Mouse (Mus musculus): Measurements from ENCODE around the gene Pmvk. TPM values are rescaled to one million over a fixed set of nuclear protein-coding genes. Genes with fewer than 3 reads are reported as not detected.
A peak's percentile ranks its signal among the peaks of the same experiment; 100 is the strongest.

Gene Pmvk
- polyA plus RNA-seq, 1 experiment from 2014 or later: 92.5 TPM

- Histone ChIP-seq H3K9me3 (ENCODE audit: control insufficient read depth, low read length) (no peaks in the 10 kb centered on the region), H3K36me3 (ENCODE audit: control insufficient read depth, insufficient read depth) (peaks cover 9% of the 10 kb centered on the region; the same call in 1 of the 2 replicates), H3K4me2 (ENCODE audit: low read length) (peak within 1 kb of the TSS; percentile 91), H3K4me3 (replicated peaks; ENCODE audit: low read length) (peak within 1 kb of the TSS; percentile 75), H3K4me1 (replicated peaks; ENCODE audit: control insufficient read depth, insufficient read depth, low read length) (peaks cover 34% of the 10 kb centered on the region), H3K27ac (ENCODE audit: low read length) (peak within 1 kb of the TSS; percentile 74), H3K9ac (replicated peaks; ENCODE audit: low read depth, low read length) (peak within 1 kb of the TSS; percentile 57), H3K27me3 (replicated peaks; ENCODE audit: control insufficient read depth, insufficient read depth, low read length) (no peaks in the 10 kb centered on the region)
- ATAC-seq: peak; percentile 94
- under 1% methylated on average over 30 of the region's 39 CpGs for WGBS
Measured at GRCm38 (mm10) chr3:89418170-89418860, 36.0 kb upstream of the Pmvk start, which contains the start of the genes Cks1b and Shc1. Cks1b (minus strand) TSS chr3:89418383. Shc1 (plus strand) TSS chr3:89418443.

GRCm38 (mm10) chr3:89418861-89419250 lies 35.5 kb upstream of the Pmvk start:
- no peaks in the 10 kb centered on the region for H3K27me3 ChIP-seq (replicated peaks; ENCODE audit: control insufficient read depth, insufficient read depth, low read length)
- 0% methylated on average over 16 of the region's 16 CpGs for WGBS
- peak overlapping the region; percentile 74 for H3K27ac ChIP-seq (ENCODE audit: low read length)
- peak overlapping the region; percentile 57 for H3K9ac ChIP-seq (replicated peaks; ENCODE audit: low read depth, low read length)
- H3K4me1 ChIP-seq (replicated peaks; ENCODE audit: control insufficient read depth, insufficient read depth, low read length): peaks cover 34% of the 10 kb centered on the region
- H3K36me3 ChIP-seq (ENCODE audit: control insufficient read depth, insufficient read depth): peaks cover 9% of the 10 kb centered on the region; the same call in 1 of the 2 replicates
- H3K4me3 ChIP-seq (replicated peaks; ENCODE audit: low read length): peak overlapping the region; percentile 75
- no peaks in the 10 kb centered on the region for H3K9me3 ChIP-seq (ENCODE audit: control insufficient read depth, low read length)
- peak overlapping the region; percentile 91 for H3K4me2 ChIP-seq (ENCODE audit: low read length)
- ATAC-seq: peak; percentile 2

- Histone ChIP-seq H3K36me3 (ENCODE audit: control insufficient read depth, insufficient read depth) (peaks cover 9% of the 10 kb centered on the region; the same call in 1 of the 2 replicates), H3K9ac (replicated peaks; ENCODE audit: low read depth, low read length) (peak overlapping the region; percentile 57), H3K4me3 (replicated peaks; ENCODE audit: low read length) (peak overlapping the region; percentile 75), H3K4me2 (ENCODE audit: low read length) (peak overlapping the region; percentile 91), H3K9me3 (ENCODE audit: control insufficient read depth, low read length) (no peaks in the 10 kb centered on the region), H3K27me3 (replicated peaks; ENCODE audit: control insufficient read depth, insufficient read depth, low read length) (no peaks in the 10 kb centered on the region), H3K4me1 (replicated peaks; ENCODE audit: control insufficient read depth, insufficient read depth, low read length) (peaks cover 34% of the 10 kb centered on the region), H3K27ac (ENCODE audit: low read length) (peak overlapping the region; percentile 74)
- no peak for ATAC-seq
- WGBS: 2% methylated on average over 9 of the region's 9 CpGs
Measured at GRCm38 (mm10) chr3:89419571-89419970, 34.8 kb upstream of the Pmvk start.

GRCm38 (mm10) chr3:89419981-89420380 lies 34.4 kb upstream of the Pmvk start:
- Histone ChIP-seq H3K9ac (replicated peaks; ENCODE audit: low read depth, low read length) (0 out of 2 replicates have a peak overlapping the region, but pooled peaks have one; percentile 57), H3K4me3 (replicated peaks; ENCODE audit: low read length) (no peak overlapping the region; the same call in 1 of the 2 replicates), H3K27ac (ENCODE audit: low read length) (no peak overlapping the region), H3K9me3 (ENCODE audit: control insufficient read depth, low read length) (no peaks in the 10 kb centered on the region), H3K27me3 (replicated peaks; ENCODE audit: control insufficient read depth, insufficient read depth, low read length) (no peaks in the 10 kb centered on the region), H3K36me3 (ENCODE audit: control insufficient read depth, insufficient read depth) (peaks cover 5% of the 10 kb centered on the region; the same call in 1 of the 2 replicates), H3K4me1 (replicated peaks; ENCODE audit: control insufficient read depth, insufficient read depth, low read length) (peaks cover 34% of the 10 kb centered on the region), H3K4me2 (ENCODE audit: low read length) (peak overlapping the region; percentile 91)
- 38% methylated on average over 3 of the region's 3 CpGs for WGBS
- ATAC-seq: no peak

GRCm38 (mm10) chr3:89420421-89420820 lies 33.9 kb upstream of the Pmvk start:
- H3K36me3 ChIP-seq (ENCODE audit: control insufficient read depth, insufficient read depth): 0 out of 2 replicates have a peak, but pooled peaks cover 2% of the 10 kb centered on the region
- H3K9ac ChIP-seq (replicated peaks; ENCODE audit: low read depth, low read length): no peak overlapping the region
- H3K4me3 ChIP-seq (replicated peaks; ENCODE audit: low read length): no peak overlapping the region
- H3K4me1 ChIP-seq (replicated peaks; ENCODE audit: control insufficient read depth, insufficient read depth, low read length): peaks cover 34% of the 10 kb centered on the region
- 67% methylated on average over 2 of the region's 2 CpGs for WGBS
- no peak overlapping the region for H3K4me2 ChIP-seq (ENCODE audit: low read length)
- H3K27me3 ChIP-seq (replicated peaks; ENCODE audit: control insufficient read depth, insufficient read depth, low read length): no peaks in the 10 kb centered on the region
- H3K9me3 ChIP-seq (ENCODE audit: control insufficient read depth, low read length): no peaks in the 10 kb centered on the region
- no peak for ATAC-seq
- no peak overlapping the region for H3K27ac ChIP-seq (ENCODE audit: low read length)

- 8% methylated on average over 11 of the region's 11 CpGs for WGBS
- ATAC-seq: no peak
- no peak overlapping the region for H3K27ac ChIP-seq (ENCODE audit: low read length)
- no peaks in the 10 kb centered on the region for H3K27me3 ChIP-seq (replicated peaks; ENCODE audit: control insufficient read depth, insufficient read depth, low read length)
- H3K4me3 ChIP-seq (replicated peaks; ENCODE audit: low read length): peak overlapping the region; percentile 27
- no peaks in the 10 kb centered on the region for H3K9me3 ChIP-seq (ENCODE audit: control insufficient read depth, low read length)
- no peaks in the 10 kb centered on the region for H3K36me3 ChIP-seq (ENCODE audit: control insufficient read depth, insufficient read depth)
- H3K4me1 ChIP-seq (replicated peaks; ENCODE audit: control insufficient read depth, insufficient read depth, low read length): peaks cover 34% of the 10 kb centered on the region
- H3K4me2 ChIP-seq (ENCODE audit: low read length): peak overlapping the region; percentile 47
- H3K9ac ChIP-seq (replicated peaks; ENCODE audit: low read depth, low read length): peak overlapping the region; percentile 35
Measured at GRCm38 (mm10) chr3:89421002-89421774, 33.2 kb upstream of the Pmvk start.

- Histone ChIP-seq H3K36me3 (ENCODE audit: control insufficient read depth, insufficient read depth) (no peaks in the 10 kb centered on the region), H3K9ac (replicated peaks; ENCODE audit: low read depth, low read length) (peak overlapping the region; percentile 35), H3K4me3 (replicated peaks; ENCODE audit: low read length) (peak overlapping the region; percentile 27), H3K4me1 (replicated peaks; ENCODE audit: control insufficient read depth, insufficient read depth, low read length) (peaks cover 27% of the 10 kb centered on the region), H3K27ac (ENCODE audit: low read length) (no peak overlapping the region), H3K4me2 (ENCODE audit: low read length) (peak overlapping the region; percentile 47), H3K27me3 (replicated peaks; ENCODE audit: control insufficient read depth, insufficient read depth, low read length) (no peaks in the 10 kb centered on the region), H3K9me3 (ENCODE audit: control insufficient read depth, low read length) (no peaks in the 10 kb centered on the region)
- WGBS: 9% methylated on average over 22 of the region's 22 CpGs
- ATAC-seq: no peak
Measured at GRCm38 (mm10) chr3:89421810-89422473, 32.4 kb upstream of the Pmvk start.

GRCm38 (mm10) chr3:89422556-89423205 lies 31.7 kb upstream of the Pmvk start:
- Histone ChIP-seq H3K4me3 (replicated peaks; ENCODE audit: low read length) (no peak overlapping the region), H3K9ac (replicated peaks; ENCODE audit: low read depth, low read length) (no peak overlapping the region), H3K4me1 (replicated peaks; ENCODE audit: control insufficient read depth, insufficient read depth, low read length) (peaks cover 20% of the 10 kb centered on the region), H3K27me3 (replicated peaks; ENCODE audit: control insufficient read depth, insufficient read depth, low read length) (no peaks in the 10 kb centered on the region), H3K36me3 (ENCODE audit: control insufficient read depth, insufficient read depth) (no peaks in the 10 kb centered on the region), H3K27ac (ENCODE audit: low read length) (no peak overlapping the region), H3K4me2 (ENCODE audit: low read length) (no peak overlapping the region), H3K9me3 (ENCODE audit: control insufficient read depth, low read length) (no peaks in the 10 kb centered on the region)
- no peak for ATAC-seq
- 75% methylated on average over 6 of the region's 6 CpGs for WGBS
